Mouse (Mus musculus) liver, embryonic 15.5 days (tissue): ENCODE results near the gene Pcnx3. TPM values are rescaled to one million over a fixed set of nuclear protein-coding genes. Genes with fewer than 3 reads are reported as not detected.
A peak's percentile ranks its signal among the peaks of the same experiment; 100 is the strongest.

ENCODE experiments used
- ATAC-seq: fragments of 200-750 bp; cut with Nextera tagmentation; 2 replicates; pipeline ENCODE4 v1.8.0; 2017; ENCODE audit warnings: moderate number of reproducible peaks, mild to moderate bottlenecking, moderate library complexity; ENCODE audit not compliant: insufficient read depth
- H3K27ac ChIP-seq: fragments of 300-500 bp; sonication (generic); replicated peaks from 2 replicates; pipeline ENCODE4 v1.5.1; 2015; ENCODE audit warnings: mild to moderate bottlenecking, inconsistent platforms
- H3K27me3 ChIP-seq: fragments of 300-500 bp; sonication (generic); 2 replicates; pipeline ENCODE4 v1.6.1; 2015; ENCODE audit warnings: mild to moderate bottlenecking, inconsistent platforms
- H3K36me3 ChIP-seq: fragments of 300-500 bp; sonication (generic); replicated peaks from 2 replicates; pipeline ENCODE4 v1.6.1; 2015; ENCODE audit warnings: moderate library complexity, mild to moderate bottlenecking, inconsistent platforms
- H3K4me1 ChIP-seq: fragments of 300-500 bp; sonication (generic); replicated peaks from 2 replicates; pipeline ENCODE4 v1.6.1; 2015; ENCODE audit warnings: inconsistent platforms
- H3K4me2 ChIP-seq: fragments of 300-500 bp; sonication (generic); 2 replicates; pipeline ENCODE4 v1.6.1; 2015; ENCODE audit warnings: moderate library complexity, mild to moderate bottlenecking, inconsistent platforms
- H3K4me3 ChIP-seq: fragments of 300-500 bp; sonication (generic); replicated peaks from 2 replicates; pipeline ENCODE4 v1.5.1; 2015; ENCODE audit warnings: mild to moderate bottlenecking, inconsistent platforms
- H3K9ac ChIP-seq: fragments of 300-500 bp; sonication (generic); 2 replicates; pipeline ENCODE4 v1.6.1; 2015; ENCODE audit warnings: moderate library complexity, mild to moderate bottlenecking, inconsistent platforms
- H3K9me3 ChIP-seq: fragments of 300-500 bp; sonication (generic); replicated peaks from 2 replicates; pipeline ENCODE4 v1.6.1; 2016; ENCODE audit warnings: inconsistent platforms
- WGBS: fragments of 180-500 bp; shearing (Covaris S2); methylation state at CpG from one replicate; pipeline ENCODE4 v1.1.7; 2015; ENCODE audit warnings: mixed read lengths; ENCODE audit not compliant: insufficient replicate concordance; 5-methylcytosine and 5-hydroxymethylcytosine counted together
- polyA plus RNA-seq: library from polyadenylated mRNA; unstranded; fragments of >200 nt; fragmentation: Nextera tagmentation; extraction: Ambion mirVana; gene quantifications from 2 replicates; pipeline ENCODE4 v1.2.1, GENCODE M21; 2015

Pcnx3 gene
- polyA plus RNA-seq, 1 experiment from 2014 or later, result 9.2 TPM

- peaks cover 77% of the 10 kb centered on the region for H3K36me3 ChIP-seq
- H3K4me3 ChIP-seq, result no peak overlapping the region
- ATAC-seq, result no peak
- no peaks in the 10 kb centered on the region for H3K9me3 ChIP-seq
- no peak overlapping the region for H3K4me2 ChIP-seq
- H3K9ac ChIP-seq, result no peak overlapping the region
- H3K27me3 ChIP-seq, result no peaks in the 10 kb centered on the region
- WGBS, result 63% methylated on average over 13 of the region's 13 CpGs
- H3K4me1 ChIP-seq, result peaks cover 57% of the 10 kb centered on the region
- peak overlapping the region; percentile 19 for H3K27ac ChIP-seq
Observed at GRCm38 (mm10) chr19:5651502-5652274, 37.0 kb downstream of the Pcnx3 start.

DNA sequence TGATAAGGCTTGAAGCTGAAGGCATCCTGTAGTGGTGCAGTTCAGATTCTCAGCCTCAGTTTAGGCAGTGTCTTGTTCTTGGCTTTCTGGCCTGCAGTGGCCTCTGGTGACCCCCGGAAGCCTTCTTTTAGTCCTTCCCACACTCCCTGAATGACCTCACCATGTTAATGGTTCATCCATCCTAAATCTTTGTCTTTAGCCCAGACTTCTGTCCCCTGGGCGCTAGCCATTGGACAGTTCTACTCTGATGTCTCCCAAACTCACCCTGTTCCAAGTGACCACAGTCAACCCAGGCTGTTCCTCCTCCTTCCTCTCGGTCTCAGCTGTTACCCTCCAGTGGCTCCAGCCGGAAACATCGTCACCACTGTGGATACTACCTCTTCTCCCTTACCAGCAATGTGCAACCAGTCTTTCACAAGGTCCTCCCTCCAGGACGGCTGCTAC, 39.4 kb downstream of the Pcnx3 start:
- Histone ChIP-seq H3K9ac (peak overlapping the region; percentile 41), H3K36me3 (peaks cover 76% of the 10 kb centered on the region), H3K9me3 (no peaks in the 10 kb centered on the region), H3K4me1 (peaks cover 51% of the 10 kb centered on the region), H3K4me3 (peak overlapping the region; percentile 46), H3K4me2 (peak overlapping the region; percentile 72), H3K27ac (peak overlapping the region; percentile 73), H3K27me3 (no peaks in the 10 kb centered on the region)
- 45% methylated on average over 6 of the region's 6 CpGs for WGBS
- peak; percentile 14 for ATAC-seq

GRCm38 (mm10) chr19:5648401-5649297, 40.1 kb downstream of the Pcnx3 start:
- H3K27me3 ChIP-seq, result no peaks in the 10 kb centered on the region
- no peaks in the 10 kb centered on the region for H3K9me3 ChIP-seq
- ATAC-seq, result peak; percentile 75
- H3K36me3 ChIP-seq, result peaks cover 76% of the 10 kb centered on the region
- H3K4me2 ChIP-seq, result peak overlapping the region; percentile 72
- H3K9ac ChIP-seq, result peak overlapping the region; percentile 41
- peak overlapping the region; percentile 74 for H3K27ac ChIP-seq
- 8% methylated on average over 26 of the region's 26 CpGs for WGBS
- H3K4me1 ChIP-seq, result peaks cover 45% of the 10 kb centered on the region
- H3K4me3 ChIP-seq, result peak overlapping the region; percentile 46

DNA sequence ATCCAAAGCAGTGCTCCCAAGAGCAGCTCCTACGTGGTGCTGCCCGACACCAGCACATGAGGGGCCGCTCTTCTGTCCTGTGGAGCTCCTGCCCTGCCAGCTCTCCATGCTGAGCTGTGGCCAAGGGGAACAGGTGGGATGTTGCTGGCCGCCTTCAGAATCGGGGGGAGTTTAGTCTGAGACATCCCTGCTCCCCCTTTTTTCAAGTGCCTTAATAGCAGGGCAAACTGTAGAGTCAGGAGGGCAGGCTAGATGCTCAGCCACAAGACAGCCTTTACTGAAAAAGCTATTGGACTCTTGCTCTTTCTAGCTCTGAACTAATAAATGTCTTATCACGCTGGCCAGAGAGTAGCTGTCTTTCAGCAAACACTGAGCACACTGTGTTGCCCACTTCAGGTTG, 40.9 kb downstream of the Pcnx3 start:
- peaks cover 41% of the 10 kb centered on the region for H3K4me1 ChIP-seq
- H3K9ac ChIP-seq, result no peak overlapping the region
- peaks cover 75% of the 10 kb centered on the region for H3K36me3 ChIP-seq
- H3K9me3 ChIP-seq, result no peaks in the 10 kb centered on the region
- no peak overlapping the region; the same call in 1 of the 2 replicates for H3K4me2 ChIP-seq
- no peaks in the 10 kb centered on the region for H3K27me3 ChIP-seq
- no peak for ATAC-seq
- WGBS, result 90% methylated on average over 6 of the region's 6 CpGs
- no peak overlapping the region for H3K4me3 ChIP-seq
- H3K27ac ChIP-seq, result 0 out of 2 replicates have a peak overlapping the region, but pooled peaks have one; percentile 9

DNA sequence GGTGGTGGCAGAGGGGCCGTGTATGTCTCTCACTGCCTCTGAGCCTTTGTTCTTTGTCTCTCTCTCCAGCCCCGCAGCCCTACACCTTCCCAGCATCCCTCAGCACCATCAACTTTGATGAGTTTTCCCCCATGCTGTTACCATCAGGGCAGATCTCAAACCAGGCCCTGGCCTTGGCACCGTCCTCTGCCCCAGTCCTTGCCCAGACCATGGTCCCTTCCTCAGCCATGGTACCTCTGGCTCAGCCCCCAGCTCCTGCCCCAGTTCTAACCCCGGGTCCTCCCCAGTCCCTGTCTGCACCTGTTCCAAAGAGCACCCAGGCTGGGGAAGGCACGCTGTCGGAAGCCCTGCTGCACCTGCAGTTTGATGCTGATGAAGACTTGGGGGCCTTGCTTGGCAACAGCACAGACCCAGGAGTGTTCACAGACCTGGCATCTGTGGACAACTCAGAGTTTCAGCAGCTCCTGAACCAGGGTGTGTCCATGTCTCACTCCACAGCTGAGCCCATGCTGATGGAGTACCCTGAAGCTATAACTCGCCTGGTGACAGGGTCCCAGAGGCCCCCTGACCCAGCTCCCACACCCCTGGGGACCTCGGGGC, 41.9 kb downstream of the Pcnx3 start:
- H3K9me3 ChIP-seq, result no peaks in the 10 kb centered on the region
- H3K27me3 ChIP-seq, result no peaks in the 10 kb centered on the region
- H3K4me1 ChIP-seq, result peaks cover 32% of the 10 kb centered on the region
- 80% methylated on average over 8 of the region's 8 CpGs for WGBS
- no peak overlapping the region for H3K4me3 ChIP-seq
- H3K36me3 ChIP-seq, result peaks cover 75% of the 10 kb centered on the region
- no peak overlapping the region for H3K9ac ChIP-seq
- no peak overlapping the region for H3K27ac ChIP-seq
- no peak for ATAC-seq
- H3K4me2 ChIP-seq, result no peak overlapping the region

GRCm38 (mm10) chr19:5645280-5645679, 43.4 kb downstream of the Pcnx3 start:
- no peaks in the 10 kb centered on the region for H3K9me3 ChIP-seq
- no peak overlapping the region for H3K27ac ChIP-seq
- ATAC-seq, result no peak
- no peak overlapping the region for H3K9ac ChIP-seq
- peaks cover 29% of the 10 kb centered on the region for H3K4me1 ChIP-seq
- H3K4me2 ChIP-seq, result no peak overlapping the region
- H3K36me3 ChIP-seq, result peaks cover 75% of the 10 kb centered on the region
- H3K4me3 ChIP-seq, result no peak overlapping the region
- no peaks in the 10 kb centered on the region for H3K27me3 ChIP-seq
- WGBS, result 94% methylated on average over 9 of the region's 9 CpGs

- H3K4me1 ChIP-seq, result peaks cover 38% of the 10 kb centered on the region
- no peak overlapping the region for H3K9ac ChIP-seq
- no peaks in the 10 kb centered on the region for H3K27me3 ChIP-seq
- H3K9me3 ChIP-seq, result no peaks in the 10 kb centered on the region
- no peak overlapping the region for H3K4me3 ChIP-seq
- H3K4me2 ChIP-seq, result no peak overlapping the region
- ATAC-seq, result no peak
- H3K27ac ChIP-seq, result no peak overlapping the region
- H3K36me3 ChIP-seq, result peaks cover 76% of the 10 kb centered on the region
- 84% methylated on average over 8 of the region's 8 CpGs for WGBS
Observed at GRCm38 (mm10) chr19:5641641-5642040, 47.1 kb downstream of the Pcnx3 start.

- Histone ChIP-seq H3K4me3 (no peak overlapping the region), H3K27ac (no peak overlapping the region), H3K9ac (no peak overlapping the region), H3K27me3 (no peaks in the 10 kb centered on the region), H3K4me2 (no peak overlapping the region), H3K36me3 (peaks cover 71% of the 10 kb centered on the region), H3K4me1 (peaks cover 44% of the 10 kb centered on the region), H3K9me3 (no peaks in the 10 kb centered on the region)
- no peak for ATAC-seq
- 80% methylated on average over 17 of the region's 17 CpGs for WGBS
Observed at GRCm38 (mm10) chr19:5641021-5641420, 47.7 kb downstream of the Pcnx3 start.

DNA sequence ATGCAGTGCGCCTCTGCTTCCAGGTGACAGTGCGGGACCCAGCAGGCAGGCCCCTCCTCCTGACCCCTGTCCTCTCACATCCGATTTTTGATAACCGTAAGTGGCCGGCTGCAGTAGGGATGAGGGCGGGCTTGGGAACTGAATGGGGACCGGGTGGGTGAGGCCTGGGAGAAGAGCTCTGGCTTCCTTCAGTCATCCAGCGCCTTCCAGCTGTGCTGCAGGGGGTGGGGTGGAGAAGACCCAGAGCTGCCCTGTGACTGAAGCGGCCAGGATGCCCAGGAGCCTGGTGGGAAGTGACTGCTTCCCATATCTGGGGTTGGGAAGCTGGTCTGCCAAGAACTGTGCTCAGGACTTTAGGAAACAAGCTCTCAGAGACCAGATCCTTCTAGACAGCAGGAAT, 48.4 kb downstream of the Pcnx3 start:
- 86% methylated on average over 9 of the region's 9 CpGs for WGBS
- Histone ChIP-seq H3K27ac (no peak overlapping the region), H3K36me3 (peaks cover 64% of the 10 kb centered on the region), H3K9ac (no peak overlapping the region), H3K4me1 (peaks cover 49% of the 10 kb centered on the region), H3K4me3 (no peak overlapping the region), H3K27me3 (no peaks in the 10 kb centered on the region), H3K4me2 (no peak overlapping the region), H3K9me3 (no peaks in the 10 kb centered on the region)
- no peak for ATAC-seq

GRCm38 (mm10) chr19:5638416-5639005, 50.2 kb downstream of the Pcnx3 start:
- no peaks in the 10 kb centered on the region for H3K27me3 ChIP-seq
- WGBS, result 78% methylated on average over 18 of the region's 18 CpGs
- peaks cover 49% of the 10 kb centered on the region for H3K4me1 ChIP-seq
- H3K27ac ChIP-seq, result peak overlapping the region; percentile 85
- peak overlapping the region; percentile 97 for H3K4me2 ChIP-seq
- peaks cover 46% of the 10 kb centered on the region for H3K36me3 ChIP-seq
- no peak for ATAC-seq
- H3K9ac ChIP-seq, result peak overlapping the region; percentile 82
- H3K9me3 ChIP-seq, result no peaks in the 10 kb centered on the region
- H3K4me3 ChIP-seq, result peak overlapping the region; percentile 84
